Mouse (Mus musculus) CD8-positive naive resting alpha-beta T cell, adult 2 months (primary cell): ENCODE measurements at regions not wholly inside any gene's neighbourhood (a gene's known extent, or its start where the extent isn't known, plus 50 kb on each side); places are given as distances from the start of the nearest gene placed in this dataset.

Experiments used
- DNase-seq, 2 experiments: peaks; one replicate each; pipeline ENCODE4 v3.0.0; 2022; ENCODE audit warnings: low read depth in 2 of 2, low spot score in 2 of 2

DNA sequence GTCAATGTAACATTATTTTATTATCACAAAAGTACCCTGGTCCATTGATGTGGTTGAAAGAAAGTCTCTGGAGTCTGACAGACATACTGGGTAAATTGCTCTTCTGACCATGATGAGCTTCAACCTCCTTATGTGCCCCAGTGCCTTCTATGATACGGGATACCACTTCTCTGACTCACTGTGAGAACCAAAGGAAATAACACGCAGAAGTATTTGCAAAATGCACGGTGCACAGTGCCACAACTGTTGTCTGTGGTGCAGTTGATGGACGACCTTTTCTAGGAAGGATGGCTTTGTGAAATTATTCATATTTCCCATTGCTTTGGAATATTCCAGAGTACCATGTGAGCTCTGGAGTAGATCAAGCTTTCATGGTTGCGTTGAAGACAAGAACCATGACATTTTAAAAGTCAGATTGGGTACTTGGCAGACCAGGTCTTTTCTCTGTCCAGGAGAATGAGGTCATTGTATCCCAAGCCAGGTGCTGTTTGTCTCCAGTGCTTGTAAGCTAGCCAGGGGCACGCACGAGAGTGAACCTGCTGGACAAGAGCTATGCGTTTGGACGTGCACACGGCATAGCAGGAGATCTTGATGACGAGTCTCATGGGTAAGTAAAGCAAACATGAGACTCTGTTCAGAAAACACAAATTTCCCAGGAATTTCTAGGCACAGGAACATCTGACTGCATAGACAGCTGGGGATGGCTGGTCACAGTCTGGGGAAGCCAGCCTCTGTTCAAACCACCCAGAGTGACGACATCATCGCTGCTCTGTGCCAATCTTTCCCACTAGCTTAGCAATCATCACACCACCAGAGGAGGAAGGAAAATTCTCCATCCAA, 74.0 kb upstream of the 1700024P04Rik start:
- no peak for DNase-seq

DNA sequence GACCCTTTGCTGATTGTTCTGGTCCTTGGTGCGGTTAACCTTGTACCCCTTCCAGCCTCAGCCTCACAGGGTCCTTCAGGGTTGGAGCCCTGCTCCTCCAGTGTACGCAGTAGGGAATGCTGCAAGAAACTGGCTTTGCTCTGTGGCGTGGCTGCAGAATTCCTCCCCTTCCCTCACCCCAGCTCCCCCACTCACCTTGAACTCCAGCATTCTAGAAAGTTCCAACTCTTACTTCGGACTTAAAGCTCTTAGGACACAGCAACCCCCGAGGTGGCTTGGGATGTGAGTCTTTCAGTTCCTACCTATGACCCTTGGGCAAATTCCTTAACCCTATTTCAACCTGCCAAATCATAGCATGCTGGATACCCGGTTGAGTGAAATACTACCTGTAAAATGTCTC, 73.3 kb upstream of the 1700024P04Rik start:
- no peak for DNase-seq

DNA sequence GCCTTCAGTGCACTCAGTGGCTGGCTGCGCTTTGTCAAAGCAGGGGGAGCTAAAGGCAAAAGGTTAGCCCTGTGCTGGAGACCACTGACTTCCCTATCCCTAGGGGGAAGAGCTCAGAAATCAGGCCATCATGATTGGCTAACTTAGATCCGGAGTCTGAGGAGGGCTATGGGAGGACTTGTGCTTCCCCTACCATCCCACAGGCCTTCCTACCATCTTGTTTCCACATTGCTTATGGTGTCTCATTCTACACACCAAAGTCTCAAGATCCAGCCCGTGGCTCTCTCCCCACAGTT, 72.9 kb upstream of the 1700024P04Rik start:
- DNase-seq = no peak

DNA sequence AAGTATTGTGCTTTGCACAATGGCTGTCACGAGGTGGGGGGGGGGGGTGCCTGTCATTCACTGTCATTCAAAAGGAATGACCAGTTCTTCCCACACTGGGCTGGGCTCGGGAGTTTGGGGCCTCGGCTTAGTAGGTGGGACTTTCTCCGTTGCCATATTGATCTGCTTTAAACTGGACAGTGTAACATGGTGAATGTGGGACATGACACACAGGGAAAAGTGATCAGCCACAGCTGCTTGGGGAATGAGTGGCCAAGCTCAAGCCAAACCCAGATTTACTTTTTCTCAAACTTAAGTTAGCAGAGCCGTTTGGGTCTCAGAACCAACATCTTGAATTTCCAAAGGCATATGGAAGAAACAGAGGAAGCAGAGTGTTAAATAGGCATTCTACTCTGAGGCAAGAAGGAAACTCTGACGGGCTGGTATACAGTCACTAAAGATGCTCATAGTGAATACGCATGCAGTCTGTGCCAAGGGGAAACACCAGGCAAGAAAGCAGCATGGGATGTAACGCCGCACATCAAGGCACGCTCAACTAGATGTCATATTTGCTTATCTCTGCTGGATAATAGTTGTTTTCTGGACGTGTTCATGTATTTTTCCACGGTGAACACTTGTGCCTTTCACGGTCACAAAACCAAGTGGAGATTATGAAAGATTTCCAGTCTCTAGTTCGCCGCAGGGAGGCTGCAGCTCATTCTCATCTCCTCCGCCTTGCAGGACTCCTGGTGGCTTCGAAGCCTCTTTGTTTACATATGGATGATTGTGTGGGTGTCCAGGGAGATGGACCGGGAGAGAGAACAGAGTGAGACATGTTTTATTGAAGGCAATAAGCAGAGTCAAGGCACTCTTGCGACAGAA, 72.3 kb upstream of the 1700024P04Rik start:
- no peak for DNase-seq

DNA sequence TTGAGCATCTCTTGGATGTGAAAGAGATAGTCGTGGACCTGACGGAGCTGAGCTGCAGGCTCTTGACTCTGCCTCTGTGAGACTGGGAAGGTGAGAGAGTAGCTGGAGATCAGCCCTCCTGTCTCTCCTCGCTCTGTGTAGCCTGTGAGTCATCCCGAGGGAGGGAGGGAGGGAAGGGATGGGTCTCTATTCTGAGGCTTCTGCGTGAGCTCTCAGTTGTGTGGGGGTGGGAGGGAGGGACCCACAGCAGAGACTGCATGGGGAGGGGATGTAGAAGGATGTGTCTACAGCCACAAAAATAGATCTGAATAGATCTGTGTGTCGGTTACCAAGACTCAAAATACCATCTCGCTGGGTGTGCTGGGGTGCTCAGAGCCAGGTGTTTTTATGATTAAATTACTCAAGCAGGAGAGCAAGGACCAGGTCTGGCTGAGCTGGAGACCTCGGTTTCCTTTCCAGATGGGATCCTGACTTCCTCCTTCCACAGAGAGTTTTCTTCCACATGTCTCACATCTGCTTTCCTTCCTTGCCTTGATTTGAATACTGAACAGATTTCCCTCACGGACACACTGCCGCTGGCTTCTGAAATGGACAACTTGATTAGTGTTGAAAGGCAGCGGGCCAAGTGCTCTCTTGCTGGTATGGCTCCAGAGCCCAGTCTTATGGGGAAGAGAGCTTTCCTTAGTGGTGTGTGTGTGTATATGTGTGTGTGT, 71.4 kb upstream of the 1700024P04Rik start:
- no peak for DNase-seq

DNA sequence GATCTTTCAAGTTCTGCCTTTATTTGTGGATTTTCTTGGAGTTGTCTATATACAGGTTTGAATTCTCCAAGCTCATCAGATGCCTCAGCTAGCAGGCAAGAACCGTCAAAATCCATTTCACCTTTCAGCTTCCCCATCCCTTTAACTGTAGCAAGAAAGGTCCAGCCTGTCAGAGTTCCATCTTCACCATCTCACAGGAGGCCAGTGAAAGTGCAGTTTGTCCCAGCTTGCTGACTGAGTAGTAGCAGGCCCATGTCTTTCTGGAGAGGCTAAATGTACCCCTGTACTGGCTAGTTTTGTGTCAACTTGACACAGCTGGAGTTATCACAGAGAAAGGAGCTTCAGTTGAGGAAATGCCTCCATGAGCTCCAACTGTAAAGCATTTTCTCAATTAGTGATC, 67.7 kb upstream of the 1700024P04Rik start:
- no peak for DNase-seq

DNA sequence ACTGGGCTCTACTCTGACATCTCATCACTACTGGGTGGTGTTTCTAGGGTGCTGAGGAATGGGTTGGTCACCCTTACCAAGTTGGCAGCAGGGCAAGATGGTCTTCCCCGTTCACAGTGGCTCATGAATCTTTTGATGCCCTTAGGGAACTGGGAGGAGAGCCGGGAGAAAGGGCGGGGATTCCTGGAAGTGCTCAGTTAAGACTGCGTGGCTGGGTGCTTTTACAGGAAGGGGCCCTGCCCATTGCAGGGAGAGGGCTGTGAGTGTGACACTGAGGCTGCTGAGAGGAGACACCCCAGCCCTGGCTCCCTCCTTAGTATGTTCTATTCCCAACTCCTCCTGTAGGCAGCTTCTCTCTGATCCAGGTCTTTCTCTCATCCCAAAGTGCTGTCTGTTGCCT, 65.3 kb upstream of the 1700024P04Rik start:
- no peak for DNase-seq

DNA sequence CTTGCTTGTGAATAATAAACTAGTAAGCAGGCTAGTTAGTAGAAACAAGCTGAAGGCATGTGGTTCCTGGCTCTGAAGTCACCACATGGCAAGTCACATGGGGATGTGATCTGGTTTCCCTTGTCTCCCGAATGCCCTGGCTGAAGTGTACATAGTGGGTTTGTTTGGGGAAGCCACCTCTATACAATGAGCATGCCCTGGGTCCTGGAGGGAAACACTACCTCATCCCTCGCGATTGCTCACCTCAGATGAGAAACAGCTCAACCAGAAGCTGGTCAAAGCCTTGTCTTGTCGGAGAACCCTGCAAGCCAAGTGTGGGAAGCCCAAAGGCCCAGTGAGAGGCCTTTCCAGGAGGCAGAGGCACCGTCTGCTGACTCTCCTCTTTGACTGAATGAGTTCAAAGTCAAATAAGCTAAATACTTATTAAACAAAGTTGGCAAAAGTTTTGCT, 64.3 kb upstream of the 1700024P04Rik start:
- DNase-seq = no peak

DNA sequence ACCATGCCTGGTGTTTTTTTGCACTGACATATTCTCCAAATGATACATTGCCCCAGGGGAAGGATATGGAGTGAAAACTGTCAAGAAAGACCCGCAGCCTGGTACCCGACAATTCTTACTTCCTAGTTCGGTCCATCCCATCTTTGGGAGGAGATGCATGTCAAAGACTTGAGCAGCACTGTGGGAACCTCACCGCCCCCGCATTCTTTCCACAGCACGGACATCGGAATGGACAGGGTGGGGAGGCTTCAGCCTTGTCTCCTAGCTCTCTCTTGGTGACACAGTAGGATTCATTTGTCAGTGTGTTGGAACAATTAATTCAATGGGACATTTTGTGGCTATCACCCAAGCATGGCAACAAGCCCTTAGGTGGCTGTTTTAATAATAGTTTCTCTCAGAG, 62.9 kb upstream of the 1700024P04Rik start:
- DNase-seq = no peak

DNA sequence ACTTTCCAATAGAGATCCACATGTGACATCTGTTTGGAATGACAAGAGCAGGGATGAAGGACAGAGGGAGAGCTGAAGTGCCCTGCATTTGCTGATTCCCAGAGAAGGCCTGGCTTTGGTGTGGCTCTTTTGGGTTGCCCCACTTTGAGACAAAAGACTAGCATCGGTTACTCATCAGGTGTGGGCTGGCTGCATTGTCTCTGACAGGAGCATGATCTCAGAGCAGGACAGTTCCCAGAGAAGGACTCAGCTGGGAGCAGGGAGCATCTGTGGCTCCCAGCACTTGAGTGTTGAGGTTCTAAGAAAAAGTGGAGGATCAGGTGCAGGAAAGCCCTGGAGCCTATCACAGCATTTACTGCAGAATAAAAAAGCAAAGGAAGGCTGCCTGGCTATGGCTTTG, 62.4 kb upstream of the 1700024P04Rik start:
- no peak for DNase-seq

DNA sequence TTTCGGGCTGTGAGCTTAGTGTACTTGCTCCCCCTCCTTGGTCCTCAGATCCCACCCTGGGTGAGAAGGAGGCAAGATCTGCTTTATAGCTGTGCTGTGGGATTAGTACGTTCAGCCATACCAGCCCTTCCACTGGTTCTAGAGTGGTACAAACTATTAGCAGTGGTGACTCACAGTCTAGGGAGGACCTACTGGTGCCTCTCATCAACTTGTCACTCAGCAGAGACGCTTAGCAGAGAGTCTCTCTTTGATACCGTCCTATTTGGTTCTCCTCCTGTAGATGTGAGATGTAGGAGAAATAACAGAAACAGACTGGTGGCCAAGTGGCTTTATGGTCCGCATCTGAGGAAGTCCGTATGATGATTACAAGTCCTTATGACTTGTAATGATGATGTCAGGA, 57.7 kb upstream of the 1700024P04Rik start:
- no peak for DNase-seq

DNA sequence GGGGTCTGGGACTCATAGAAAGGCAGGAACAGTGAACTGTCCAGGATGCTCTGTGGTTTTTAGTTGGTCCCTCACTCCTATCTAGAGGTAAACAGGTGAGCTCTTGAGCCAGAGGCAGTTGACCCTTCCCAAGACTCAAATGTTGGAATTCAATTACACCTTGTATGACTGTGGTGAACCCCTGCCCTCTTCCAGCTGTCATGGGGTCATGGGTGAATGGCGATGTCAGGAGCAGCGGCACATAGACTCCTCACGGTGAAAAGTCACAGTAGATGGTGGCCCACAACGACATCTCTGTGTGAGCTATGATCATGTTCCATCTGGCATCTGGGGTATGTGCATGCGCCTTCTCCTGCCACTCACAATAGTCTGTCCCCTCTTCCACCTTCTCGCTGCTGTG, 56.9 kb upstream of the 1700024P04Rik start:
- DNase-seq = no peak

DNA sequence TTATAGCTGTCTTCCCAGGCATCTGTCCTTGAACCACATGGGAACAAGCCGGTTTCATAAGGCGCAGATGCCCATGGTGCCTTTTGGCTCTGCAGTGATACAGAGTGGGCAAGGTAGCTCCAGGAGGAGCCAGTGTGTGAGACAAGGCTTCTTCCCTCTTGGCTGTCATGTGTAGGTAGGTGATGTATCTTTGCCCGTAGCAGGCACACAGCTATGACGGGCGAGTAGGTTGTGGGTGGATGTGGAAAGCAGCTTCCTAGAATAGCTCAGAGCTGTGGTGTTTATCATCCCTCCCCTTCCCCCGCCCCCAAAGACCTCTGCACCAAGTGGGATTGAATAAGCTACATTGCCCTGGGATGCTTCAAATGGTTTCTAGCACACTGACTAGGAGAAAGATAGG, 56.5 kb upstream of the 1700024P04Rik start:
- DNase-seq = no peak

DNA sequence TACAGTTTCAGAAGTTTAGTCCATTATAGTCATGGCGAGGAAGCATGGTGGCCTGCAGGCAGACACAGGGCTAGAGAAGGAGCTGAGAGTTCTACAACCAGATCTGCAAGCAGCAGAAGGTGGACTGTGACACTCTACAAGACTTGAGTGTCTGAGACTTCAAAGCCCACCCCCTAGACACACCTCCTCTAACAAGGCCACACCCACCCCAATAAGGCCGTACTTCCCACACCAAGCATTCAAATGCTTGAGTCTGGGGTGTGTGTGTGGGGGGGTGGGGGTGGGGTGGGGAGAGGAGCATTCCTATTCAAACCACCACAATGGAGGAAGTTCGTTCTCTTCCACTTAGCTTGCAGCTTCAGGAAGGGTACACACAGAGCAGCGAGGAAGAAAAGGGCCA, 55.8 kb upstream of the 1700024P04Rik start:
- DNase-seq = no peak

DNA sequence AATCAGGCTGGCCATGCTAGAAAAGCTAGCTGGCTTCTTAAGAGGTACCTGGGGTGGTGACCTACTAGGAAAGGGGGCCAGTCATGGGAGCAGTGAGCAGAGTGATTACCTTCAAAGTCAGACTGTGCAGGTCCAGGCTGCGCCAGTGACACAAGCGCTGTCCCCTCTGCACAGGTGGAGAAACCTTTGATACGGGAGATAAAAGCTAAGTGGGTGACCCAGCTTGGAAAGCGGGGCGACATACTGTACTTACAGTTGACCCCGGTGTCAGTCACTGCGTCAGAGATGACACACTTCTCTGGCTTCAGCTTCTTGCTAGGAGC, 54.7 kb upstream of the 1700024P04Rik start:
- no peak for DNase-seq

DNA sequence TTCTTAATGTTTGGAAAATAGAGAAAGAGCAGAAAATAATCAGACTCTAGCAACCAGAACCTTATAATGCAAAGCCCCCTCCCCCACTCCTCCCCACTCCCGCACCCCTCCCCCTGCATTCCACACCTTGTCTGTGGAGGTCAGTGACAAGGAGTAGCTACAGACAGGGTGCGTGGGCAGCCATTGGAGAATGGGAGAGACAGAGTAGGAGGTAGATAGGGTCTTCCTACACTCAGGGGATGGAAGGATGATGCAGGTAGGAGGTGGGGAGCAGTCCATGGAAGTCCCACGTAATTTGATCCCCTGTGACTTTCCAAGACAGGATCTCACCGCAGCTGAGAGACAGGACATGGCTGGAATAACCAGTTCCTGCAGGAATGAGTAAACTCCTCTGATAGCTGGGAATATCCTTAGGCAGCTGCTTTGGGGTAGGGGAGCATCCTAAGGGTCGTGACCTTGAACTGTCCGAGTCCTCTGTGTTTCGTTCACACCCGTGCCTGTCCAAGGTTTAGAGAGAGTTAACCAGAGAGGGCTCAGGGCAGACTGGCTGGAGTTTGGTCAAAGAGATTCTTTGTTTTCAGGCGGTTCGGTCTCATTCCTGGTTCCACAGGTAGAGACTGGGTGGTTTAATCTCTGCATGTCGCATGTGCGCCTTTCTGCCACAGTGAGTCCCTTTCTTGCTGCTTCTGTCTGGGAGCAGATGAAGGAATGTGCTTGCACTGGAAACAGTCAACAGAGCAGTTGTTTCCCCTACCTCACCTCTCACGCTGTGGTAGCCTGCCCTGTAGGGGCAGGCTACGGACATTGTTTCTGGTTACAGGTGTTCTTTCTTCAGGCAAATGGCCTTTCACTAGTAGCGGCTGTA, 54.1 kb upstream of the 1700024P04Rik start:
- no peak for DNase-seq

DNA sequence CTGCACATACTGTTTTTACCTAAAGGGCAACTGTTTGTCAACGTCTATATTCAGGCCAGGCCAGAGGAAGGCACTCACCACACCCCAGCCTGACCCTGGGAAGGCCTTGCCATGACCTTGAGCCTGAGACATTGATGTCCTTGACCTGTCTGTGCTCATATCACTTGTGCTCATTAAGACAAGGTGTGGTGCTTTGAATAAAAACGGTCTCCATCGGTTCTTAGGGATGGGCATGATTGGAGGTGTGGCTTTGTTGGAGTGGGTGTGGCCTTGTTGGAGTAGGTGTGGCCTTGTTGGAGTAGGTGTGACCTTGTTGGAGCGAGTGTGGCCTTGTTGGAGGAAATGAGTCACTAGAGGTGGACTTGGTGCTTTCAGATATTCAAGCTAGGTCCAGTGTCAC, 52.8 kb upstream of the 1700024P04Rik start:
- DNase-seq = no peak
